Mouse (Mus musculus) kidney, adult 11 months (tissue): ENCODE results near the gene Gm10719.
A peak's percentile ranks its signal among the peaks of the same experiment; 100 is the strongest.
"Not testable (repeated sequence)": the region's sequence is repeated elsewhere in the genome, so short reads cannot be mapped to it uniquely, and the experiment has no call there.

Experiments used
- DNase-seq: peaks from one replicate; pipeline ENCODE4 v3.0.0; 2022

Gm10719 gene

GRCm38 (mm10) chr9:3017108-3017507 lies at the start of gene Gm10719:
Gene Gm10719 (plus strand): TSS chr9:3017408.
- DNase-seq = not testable (repeated sequence)

GRCm38 (mm10) chr9:3000445-3000972 lies 16.7 kb upstream of the Gm10719 start, which contains the start of gene Gm10722:
Gene Gm10722 (plus strand): TSS chr9:3000922.
- peak; percentile 12 for DNase-seq

GRCm38 (mm10) chr9:3001006-3001405 lies 16.2 kb upstream of the Gm10719 start:
- DNase-seq = not testable (repeated sequence)

GRCm38 (mm10) chr9:3001948-3002659 lies 15.1 kb upstream of the Gm10719 start:
- DNase-seq = peak; percentile 65

GRCm38 (mm10) chr9:3002794-3003396 lies 14.3 kb upstream of the Gm10719 start, which contains the start of gene Gm11168:
Gene Gm11168 (plus strand): TSS chr9:3003346.
- not testable (repeated sequence) for DNase-seq

- DNase-seq = not testable (repeated sequence)
Observed at GRCm38 (mm10) chr9:3006179-3006578, 11.0 kb upstream of the Gm10719 start.

- DNase-seq = peak; percentile 93
Observed at GRCm38 (mm10) chr9:3006636-3007035, 10.6 kb upstream of the Gm10719 start.

- not testable (repeated sequence) for DNase-seq
Observed at GRCm38 (mm10) chr9:3007272-3007671, 9.9 kb upstream of the Gm10719 start.

GRCm38 (mm10) chr9:3009331-3009730 lies 7.9 kb upstream of the Gm10719 start:
- not testable (repeated sequence) for DNase-seq

GRCm38 (mm10) chr9:3012054-3012621 lies 5.1 kb upstream of the Gm10719 start:
- not testable (repeated sequence) for DNase-seq

GRCm38 (mm10) chr9:3012733-3013279 lies 4.4 kb upstream of the Gm10719 start, which contains the start of gene Gm10721:
Gene Gm10721 (plus strand): TSS chr9:3013140.
- DNase-seq = not testable (repeated sequence)

- DNase-seq = not testable (repeated sequence)
Observed at GRCm38 (mm10) chr9:3015354-3015753, 1.9 kb upstream of the Gm10719 start, which contains the start of gene Gm10720. Gene Gm10720 (plus strand): TSS chr9:3015654.

- not testable (repeated sequence) for DNase-seq
Observed at GRCm38 (mm10) chr9:3015896-3016295, 1.3 kb upstream of the Gm10719 start.

- DNase-seq = not testable (repeated sequence)
Observed at GRCm38 (mm10) chr9:3018944-3019343, 1.7 kb downstream of the Gm10719 start.

GRCm38 (mm10) chr9:3019835-3020727 lies 2.9 kb downstream of the Gm10719 start:
- not testable (repeated sequence) for DNase-seq

- peak; percentile 17 for DNase-seq
Observed at GRCm38 (mm10) chr9:3022316-3023008, 5.3 kb downstream of the Gm10719 start.

GRCm38 (mm10) chr9:3023312-3023984 lies 6.2 kb downstream of the Gm10719 start, which contains the start of gene Gm10718:
Gene Gm10718 (plus strand): TSS chr9:3023547.
- peak; percentile 13 for DNase-seq

GRCm38 (mm10) chr9:3023985-3024648 lies 6.9 kb downstream of the Gm10719 start:
- DNase-seq = peak; percentile 94

GRCm38 (mm10) chr9:3024912-3025467 lies 7.8 kb downstream of the Gm10719 start, which contains the start of gene Gm10717:
Gene Gm10717 (plus strand): TSS chr9:3025417.
- DNase-seq = not testable (repeated sequence)
